Mouse (Mus musculus) forebrain, embryonic 13.5 days (tissue): ENCODE data around the gene Polr3k. TPM values are rescaled to one million over a fixed set of nuclear protein-coding genes. Genes with fewer than 3 reads are reported as not detected.

Experiments
- ATAC-seq: fragments of 200-750 bp; cut with Nextera tagmentation; 2 replicates; pipeline ENCODE4 v1.8.0; 2017
- H3K27ac ChIP-seq: fragments of 300-500 bp; sonication (generic); 2 replicates; pipeline ENCODE4 v1.5.1; 2015; ENCODE audit warnings: inconsistent platforms, mild to moderate bottlenecking, moderate library complexity
- H3K27me3 ChIP-seq: fragments of 300-500 bp; sonication (generic); 2 replicates; pipeline ENCODE4 v1.6.1; 2015; ENCODE audit warnings: mild to moderate bottlenecking, inconsistent platforms
- H3K36me3 ChIP-seq: fragments of 300-500 bp; sonication (generic); 2 replicates; pipeline ENCODE4 v1.6.1; 2015; ENCODE audit warnings: mild to moderate bottlenecking, inconsistent platforms; ENCODE audit not compliant: poor library complexity, severe bottlenecking
- H3K4me1 ChIP-seq: fragments of 300-500 bp; sonication (generic); 2 replicates; pipeline ENCODE4 v1.6.1; 2015; ENCODE audit warnings: inconsistent platforms
- H3K4me2 ChIP-seq: fragments of 300-500 bp; sonication (generic); 2 replicates; pipeline ENCODE4 v1.6.1; 2015; ENCODE audit warnings: inconsistent platforms, mild to moderate bottlenecking, moderate library complexity
- H3K4me3 ChIP-seq: fragments of 300-500 bp; sonication (generic); 2 replicates; pipeline ENCODE4 v1.5.1; 2015; ENCODE audit warnings: mild to moderate bottlenecking, inconsistent platforms
- H3K9ac ChIP-seq: fragments of 300-500 bp; sonication (generic); 2 replicates; pipeline ENCODE4 v1.6.1; 2015; ENCODE audit warnings: mild to moderate bottlenecking, inconsistent platforms
- H3K9me3 ChIP-seq: fragments of 300-500 bp; sonication (generic); replicated peaks from 2 replicates; pipeline ENCODE4 v1.6.1; 2016; ENCODE audit warnings: inconsistent platforms
- WGBS: fragments of 180-500 bp; shearing (Covaris S2); methylation state at CpG from one replicate; pipeline ENCODE4 v1.1.7; 2015; 5-methylcytosine and 5-hydroxymethylcytosine counted together
- polyA plus RNA-seq: library from polyadenylated mRNA; unstranded; fragments of >200 nt; fragmentation: Nextera tagmentation; extraction: Ambion mirVana; gene quantifications from 2 replicates; pipeline ENCODE4 v1.2.1, GENCODE M21; 2015

The Polr3k gene
- 113 and 117 TPM in 2 replicates for polyA plus RNA-seq

GRCm38 (mm10) chr2:181863791-181864535 lies at the start of gene Polr3k:
Gene Polr3k (plus strand): TSS chr2:181864337.
- under 1% methylated on average over 35 of the region's 35 CpGs for WGBS
- ATAC-seq, result peak; percentile 100
- Histone ChIP-seq H3K4me3 (peak within 1 kb of the TSS; percentile 60), H3K9ac (peak within 1 kb of the TSS; percentile 83), H3K4me2 (peak within 1 kb of the TSS; percentile 83), H3K27ac (peak within 1 kb of the TSS; percentile 84), H3K36me3 (peaks cover 12% of the 10 kb centered on the region), H3K27me3 (no peaks in the 10 kb centered on the region), H3K4me1 (peaks cover 32% of the 10 kb centered on the region), H3K9me3 (no peaks in the 10 kb centered on the region)

- H3K9me3 ChIP-seq, result no peaks in the 10 kb centered on the region
- no peaks in the 10 kb centered on the region for H3K27me3 ChIP-seq
- H3K4me2 ChIP-seq, result no peak overlapping the region
- peaks cover 56% of the 10 kb centered on the region for H3K36me3 ChIP-seq
- H3K27ac ChIP-seq, result no peak overlapping the region
- no peak for ATAC-seq
- no peak overlapping the region for H3K4me3 ChIP-seq
- no peak overlapping the region for H3K9ac ChIP-seq
- WGBS, result 81% methylated on average over 2 of the region's 2 CpGs
- H3K4me1 ChIP-seq, result no peaks in the 10 kb centered on the region
Observed at GRCm38 (mm10) chr2:181829032-181829650, 35.0 kb upstream of the Polr3k start.

GRCm38 (mm10) chr2:181832745-181833144 lies 31.4 kb upstream of the Polr3k start:
- Histone ChIP-seq H3K9me3 (no peaks in the 10 kb centered on the region), H3K4me2 (no peak overlapping the region), H3K36me3 (peaks cover 25% of the 10 kb centered on the region), H3K9ac (no peak overlapping the region), H3K4me1 (peaks cover 5% of the 10 kb centered on the region; the same call in 1 of the 2 replicates), H3K27me3 (no peaks in the 10 kb centered on the region), H3K27ac (no peak overlapping the region), H3K4me3 (no peak overlapping the region)
- no peak for ATAC-seq
- 71% methylated on average over 2 of the region's 2 CpGs for WGBS

- Histone ChIP-seq H3K27ac (peak within 1 kb of the TSS; percentile 79), H3K9ac (peak within 1 kb of the TSS; percentile 78), H3K9me3 (no peaks in the 10 kb centered on the region), H3K4me3 (peak within 1 kb of the TSS; percentile 67), H3K4me2 (peak within 1 kb of the TSS; percentile 59), H3K4me1 (peaks cover 17% of the 10 kb centered on the region), H3K27me3 (no peaks in the 10 kb centered on the region), H3K36me3 (peaks cover 7% of the 10 kb centered on the region)
- 0% methylated on average over 35 of the region's 35 CpGs for WGBS
- peak; percentile 99 for ATAC-seq
Observed at GRCm38 (mm10) chr2:181837372-181838292, 26.5 kb upstream of the Polr3k start, which contains the start of gene Pcmtd2. Gene Pcmtd2 (plus strand): TSS chr2:181837854.

GRCm38 (mm10) chr2:181838293-181838680 lies 25.9 kb upstream of the Polr3k start:
- ATAC-seq, result 0 out of 2 replicates have a peak, but pooled peaks have one; percentile 29
- peak overlapping the region; percentile 79; the same call in 1 of the 2 replicates for H3K27ac ChIP-seq
- peaks cover 17% of the 10 kb centered on the region for H3K4me1 ChIP-seq
- H3K36me3 ChIP-seq, result peaks cover 8% of the 10 kb centered on the region
- H3K4me3 ChIP-seq, result peak overlapping the region; percentile 67
- H3K4me2 ChIP-seq, result peak overlapping the region; percentile 59
- peak overlapping the region; percentile 78 for H3K9ac ChIP-seq
- no peaks in the 10 kb centered on the region for H3K27me3 ChIP-seq
- no peaks in the 10 kb centered on the region for H3K9me3 ChIP-seq
- WGBS, result 1% methylated on average over 3 of the region's 3 CpGs

- no peak overlapping the region for H3K27ac ChIP-seq
- H3K9ac ChIP-seq, result no peak overlapping the region
- no peak overlapping the region for H3K4me2 ChIP-seq
- H3K9me3 ChIP-seq, result no peaks in the 10 kb centered on the region
- 82% methylated on average over 5 of the region's 5 CpGs for WGBS
- no peak for ATAC-seq
- H3K4me3 ChIP-seq, result no peak overlapping the region
- no peaks in the 10 kb centered on the region for H3K4me1 ChIP-seq
- peaks cover 50% of the 10 kb centered on the region for H3K36me3 ChIP-seq
- H3K27me3 ChIP-seq, result no peaks in the 10 kb centered on the region
Observed at GRCm38 (mm10) chr2:181845709-181846394, 18.3 kb upstream of the Polr3k start.

GRCm38 (mm10) chr2:181864536-181864860 lies 361 bp downstream of the Polr3k start:
- H3K9ac ChIP-seq, result peak overlapping the region; percentile 83
- peak overlapping the region; percentile 83 for H3K4me2 ChIP-seq
- H3K27ac ChIP-seq, result peak overlapping the region; percentile 84
- peaks cover 17% of the 10 kb centered on the region for H3K36me3 ChIP-seq
- peak; percentile 31 for ATAC-seq
- no peaks in the 10 kb centered on the region for H3K27me3 ChIP-seq
- H3K9me3 ChIP-seq, result no peaks in the 10 kb centered on the region
- under 1% methylated on average over 22 of the region's 22 CpGs for WGBS
- H3K4me3 ChIP-seq, result peak overlapping the region; percentile 60
- H3K4me1 ChIP-seq, result peaks cover 32% of the 10 kb centered on the region

GRCm38 (mm10) chr2:181866931-181867330 lies 2.8 kb downstream of the Polr3k start:
- no peak overlapping the region for H3K9ac ChIP-seq
- H3K27ac ChIP-seq, result no peak overlapping the region
- no peak for ATAC-seq
- no peak overlapping the region for H3K4me2 ChIP-seq
- H3K4me1 ChIP-seq, result peaks cover 32% of the 10 kb centered on the region
- H3K9me3 ChIP-seq, result no peaks in the 10 kb centered on the region
- H3K27me3 ChIP-seq, result no peaks in the 10 kb centered on the region
- peaks cover 37% of the 10 kb centered on the region for H3K36me3 ChIP-seq
- WGBS, result 65% methylated on average over 5 of the region's 5 CpGs
- no peak overlapping the region for H3K4me3 ChIP-seq

GRCm38 (mm10) chr2:181871039-181871438 lies 6.9 kb downstream of the Polr3k start:
- WGBS, result 91% methylated on average over 2 of the region's 2 CpGs
- Histone ChIP-seq H3K9me3 (no peaks in the 10 kb centered on the region), H3K4me2 (no peak overlapping the region), H3K4me1 (peaks cover 11% of the 10 kb centered on the region; the same call in 1 of the 2 replicates), H3K9ac (no peak overlapping the region), H3K4me3 (no peak overlapping the region), H3K36me3 (peaks cover 60% of the 10 kb centered on the region), H3K27ac (no peak overlapping the region), H3K27me3 (no peaks in the 10 kb centered on the region)
- ATAC-seq, result peak; percentile 38; the same call in 1 of the 2 replicates

- 76% methylated on average over 1 of the region's 1 CpGs for WGBS
Observed at GRCm38 (mm10) chr2:181878903-181879302, 14.8 kb downstream of the Polr3k start.

GRCm38 (mm10) chr2:181883022-181883749 lies 19.0 kb downstream of the Polr3k start:
- WGBS, result 85% methylated on average over 3 of the region's 3 CpGs
- Histone ChIP-seq H3K4me2 (no peak overlapping the region), H3K4me1 (no peaks in the 10 kb centered on the region), H3K4me3 (no peak overlapping the region), H3K36me3 (peaks cover 25% of the 10 kb centered on the region), H3K9me3 (no peaks in the 10 kb centered on the region), H3K9ac (no peak overlapping the region), H3K27me3 (no peaks in the 10 kb centered on the region), H3K27ac (no peak overlapping the region)
- no peak for ATAC-seq

More at GRCm38 (mm10) chr2:181878903-181879302, 14.8 kb downstream of the Polr3k start:
- no peaks in the 10 kb centered on the region for H3K9me3 ChIP-seq
- H3K4me3 ChIP-seq, result no peak overlapping the region
- no peak overlapping the region for H3K4me2 ChIP-seq
- ATAC-seq, result no peak
- no peak overlapping the region for H3K27ac ChIP-seq
- no peaks in the 10 kb centered on the region for H3K27me3 ChIP-seq
- H3K9ac ChIP-seq, result no peak overlapping the region
- no peaks in the 10 kb centered on the region for H3K4me1 ChIP-seq
- H3K36me3 ChIP-seq, result peaks cover 50% of the 10 kb centered on the region
